Mouse (Mus musculus) macrophage (primary cell): ENCODE data around the gene Vezt. TPM values are rescaled to one million over a fixed set of nuclear protein-coding genes. Genes with fewer than 3 reads are reported as not detected.

Source experiments
- H3K27ac ChIP-seq: fragments of 350-480 bp; formaldehyde crosslinking; 2 replicates; pipeline ENCODE4 v1.9.0; 2021
- H3K36me3 ChIP-seq: fragments of 350-480 bp; formaldehyde crosslinking; 2 replicates; pipeline ENCODE4 v1.9.0; 2021; ENCODE audit errors: inconsistent target
- H3K4me3 ChIP-seq: fragments of 350-480 bp; formaldehyde crosslinking; 2 replicates; pipeline ENCODE4 v1.9.0; 2021; ENCODE audit errors: inconsistent target
- H3K79me2 ChIP-seq: fragments of 350-480 bp; formaldehyde crosslinking; 2 replicates; pipeline ENCODE4 v1.9.0; 2021; ENCODE audit errors: inconsistent target
- WGBS: methylation state at CpG from one replicate; pipeline ENCODE4 v1.1.7; 2026; ENCODE audit warnings: inconsistent platforms; ENCODE audit not compliant: missing documents; 5-methylcytosine and 5-hydroxymethylcytosine counted together
- polyA plus RNA-seq: library from polyadenylated mRNA; stranded (reverse); fragments of 250-400 nt; gene quantifications from 3 replicates; pipeline ENCODE4 v1.2.4, GENCODE M21; 2018; ENCODE audit warnings: inconsistent platforms

The Vezt gene
- polyA plus RNA-seq, 1 experiment from 2014 or later, result 11.2 TPM

DNA sequence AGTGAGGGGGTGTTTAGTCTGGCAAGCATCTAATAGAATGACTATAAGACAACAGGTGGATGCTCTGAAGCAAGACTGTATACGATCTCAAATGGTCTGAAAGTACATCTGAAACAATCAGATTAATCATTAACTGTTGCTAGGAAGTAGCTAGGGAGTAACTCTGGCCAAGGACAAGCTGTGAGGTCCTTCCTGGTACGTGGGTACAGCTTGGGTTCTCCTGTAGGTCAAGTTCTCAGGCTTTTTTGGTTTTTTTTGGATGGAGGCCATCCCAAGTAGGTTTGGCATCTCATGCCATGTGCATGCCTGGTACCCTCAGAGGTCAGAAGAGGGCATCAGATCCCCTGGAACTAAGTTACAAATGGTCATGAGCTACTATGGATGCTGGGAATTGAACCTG is 136.3 kb downstream of the Vezt start:
- H3K27ac ChIP-seq, result no peak overlapping the region
- H3K79me2 ChIP-seq, result no peaks in the 10 kb centered on the region
- no peaks in the 10 kb centered on the region for H3K36me3 ChIP-seq
- 68% methylated on average over 2 of the region's 2 CpGs for WGBS
- no peak overlapping the region for H3K4me3 ChIP-seq

DNA sequence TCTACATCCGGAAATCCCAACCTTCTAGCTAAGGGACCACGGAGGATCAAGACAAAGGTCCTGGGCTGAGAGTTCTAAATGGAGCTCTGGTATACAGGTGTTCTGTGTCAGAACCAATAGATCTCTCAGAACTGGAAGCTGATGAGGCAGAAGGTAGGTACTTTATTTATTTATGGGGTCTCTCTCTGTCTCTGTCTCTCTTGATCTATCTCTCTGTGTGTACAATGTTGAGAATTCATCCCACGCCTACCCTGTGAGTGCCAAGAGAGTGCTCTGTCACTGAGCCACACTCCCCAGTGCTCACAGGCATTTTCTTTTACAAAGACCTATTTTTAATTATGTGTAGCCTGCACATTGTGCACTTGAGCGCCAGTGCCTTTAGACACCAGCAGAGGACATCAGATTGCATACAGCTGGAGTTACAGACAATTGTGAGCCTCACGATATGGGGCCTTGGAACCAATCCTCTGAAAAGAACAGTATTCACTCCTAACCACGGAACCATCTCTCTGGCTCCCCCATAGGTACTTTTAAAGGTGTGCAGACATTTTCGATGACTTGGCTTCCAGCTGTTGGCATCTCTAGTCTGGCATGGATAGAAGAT is 138.5 kb downstream of the Vezt start, which contains the start of gene Metap2:
Metap2 (minus strand) TSS at position 51 of the 604 bp plus-strand sequence.
- 78% methylated on average over 7 of the region's 7 CpGs for WGBS
- Histone ChIP-seq H3K36me3 (no peaks in the 10 kb centered on the region), H3K79me2 (no peaks in the 10 kb centered on the region), H3K4me3 (no peak within 1 kb of the TSS), H3K27ac (no peak within 1 kb of the TSS)

DNA sequence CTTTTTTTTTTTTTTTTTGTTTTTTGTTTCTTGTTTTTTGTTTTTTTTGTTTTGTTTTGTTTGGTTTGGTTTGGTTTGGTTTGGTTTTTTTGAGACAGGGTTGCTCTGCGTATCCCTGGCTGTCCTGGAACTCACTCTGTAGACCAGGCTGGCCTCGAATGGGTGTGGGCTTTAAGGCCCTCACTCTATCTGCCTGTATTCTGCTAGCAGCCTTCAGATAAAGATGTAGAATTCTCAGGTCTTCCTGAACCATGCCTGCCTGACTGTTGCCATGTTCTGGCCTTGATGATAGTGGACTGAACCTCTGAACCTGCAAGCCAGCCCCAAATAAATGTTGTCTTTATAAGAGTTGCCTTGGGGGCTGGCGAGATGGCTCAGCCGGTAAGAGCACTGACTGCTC is 143.1 kb downstream of the Vezt start:
- 96% methylated on average over 4 of the region's 4 CpGs for WGBS
- no peak overlapping the region for H3K27ac ChIP-seq
- peaks cover 23% of the 10 kb centered on the region for H3K79me2 ChIP-seq
- no peaks in the 10 kb centered on the region for H3K36me3 ChIP-seq
- no peak overlapping the region for H3K4me3 ChIP-seq

DNA sequence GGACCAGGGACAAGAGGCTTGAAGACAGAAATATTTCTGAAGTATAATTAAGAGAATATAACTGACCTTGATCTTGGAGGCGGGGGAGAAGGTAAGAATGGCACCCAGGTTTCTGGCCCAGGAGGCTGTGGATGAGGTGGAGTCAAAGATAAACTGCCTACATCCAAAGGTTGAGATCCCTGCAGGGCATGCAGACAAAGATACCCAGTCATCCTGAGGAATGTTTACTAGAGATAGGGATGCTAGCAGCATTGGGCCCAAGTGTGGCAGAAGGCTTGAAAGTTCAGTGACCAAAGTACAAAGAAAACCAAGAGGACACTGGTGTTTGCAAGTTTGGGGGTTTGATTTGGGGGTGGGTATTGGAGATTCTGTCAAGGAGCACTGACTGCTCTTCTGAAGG is 144.6 kb downstream of the Vezt start:
- H3K27ac ChIP-seq, result no peak overlapping the region
- peaks cover 38% of the 10 kb centered on the region for H3K79me2 ChIP-seq
- no peak overlapping the region for H3K4me3 ChIP-seq
- WGBS, result 100% methylated on average over 1 of the region's 1 CpGs
- no peaks in the 10 kb centered on the region for H3K36me3 ChIP-seq

DNA sequence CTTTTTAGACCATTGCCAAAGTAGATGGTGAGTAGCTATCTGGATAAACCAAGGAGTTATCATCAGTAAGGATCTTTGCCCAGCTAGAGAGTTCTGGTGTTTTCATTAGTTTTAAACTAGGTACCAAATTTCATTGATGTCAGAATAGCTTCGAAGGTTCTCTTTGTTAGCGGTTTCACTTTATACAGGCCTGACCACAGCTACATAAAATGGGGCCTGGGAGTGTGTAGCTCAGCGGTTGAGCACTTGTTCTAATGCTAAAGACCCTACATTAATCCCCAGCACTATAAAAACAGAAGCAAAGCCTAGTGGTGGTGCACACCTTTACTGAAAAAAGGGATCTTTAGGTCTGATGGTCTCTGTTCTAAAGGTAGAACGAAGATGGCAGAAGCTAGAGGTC is 145.1 kb downstream of the Vezt start:
- Histone ChIP-seq H3K27ac (no peak overlapping the region), H3K4me3 (0 out of 2 replicates have a peak overlapping the region, but pooled peaks have one; percentile 95), H3K79me2 (peaks cover 43% of the 10 kb centered on the region), H3K36me3 (no peaks in the 10 kb centered on the region)
- 89% methylated on average over 4 of the region's 4 CpGs for WGBS

DNA sequence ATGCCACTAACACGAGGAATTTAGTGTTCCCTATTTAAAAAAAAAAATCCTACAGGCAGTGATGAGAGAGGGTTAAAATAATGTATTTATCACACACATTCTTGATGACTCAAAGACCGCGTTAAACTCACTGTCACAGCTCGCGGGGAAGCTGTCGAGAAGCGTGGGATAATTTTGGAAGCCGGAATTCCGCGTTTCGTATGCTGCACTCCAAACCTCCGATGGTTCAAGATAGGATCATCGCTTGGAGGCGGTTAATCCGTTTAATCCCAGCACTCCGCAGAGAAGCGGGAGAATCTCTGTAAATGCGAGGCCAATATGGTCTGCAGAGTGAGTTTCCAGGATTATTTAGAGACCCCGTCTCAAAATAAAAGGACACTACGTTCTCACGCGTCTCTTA is 145.6 kb downstream of the Vezt start:
- H3K27ac ChIP-seq, result peak overlapping the region; percentile 78; the same call in 1 of the 2 replicates
- 11% methylated on average over 22 of the region's 22 CpGs for WGBS
- H3K4me3 ChIP-seq, result peak overlapping the region; percentile 95
- no peaks in the 10 kb centered on the region for H3K36me3 ChIP-seq
- H3K79me2 ChIP-seq, result peaks cover 49% of the 10 kb centered on the region

DNA sequence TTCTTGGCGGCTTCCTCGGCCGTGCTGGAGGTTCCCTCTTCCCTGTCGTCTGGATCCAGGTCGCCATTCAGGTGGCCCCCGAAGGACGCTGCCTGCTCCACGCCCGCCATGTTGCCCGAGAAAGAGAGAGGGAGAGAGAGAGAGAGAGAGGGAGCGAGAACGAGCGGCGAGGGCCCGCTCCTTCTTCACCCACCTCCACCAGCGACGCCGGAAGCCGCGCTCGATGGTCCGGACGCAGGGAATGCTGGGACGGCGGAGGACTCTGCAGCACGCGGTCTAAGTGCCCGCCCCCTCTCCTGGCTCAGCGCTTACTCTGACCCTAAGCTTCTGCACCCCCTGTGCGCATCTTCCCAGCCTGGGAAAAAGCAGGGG is 146.1 kb downstream of the Vezt start:
- WGBS, result 0% methylated on average over 16 of the region's 30 CpGs
- H3K36me3 ChIP-seq, result no peaks in the 10 kb centered on the region
- peak overlapping the region; percentile 95 for H3K4me3 ChIP-seq
- peak overlapping the region; percentile 78 for H3K27ac ChIP-seq
- H3K79me2 ChIP-seq, result peaks cover 53% of the 10 kb centered on the region

Other genes starting within 250 kb of the Vezt start
- 0.08 TPM in 1 of 3 replicates, not detected in the others for gene Usp44, start 204.3 kb downstream of the Vezt start, polyA plus RNA-seq
- 144 to 314 TPM (median 269 TPM) in 3 replicates for gene Metap2, start 138.7 kb downstream of the Vezt start, polyA plus RNA-seq
- gene Fgd6, start 184 bp upstream of the Vezt start, polyA plus RNA-seq, result 10.3 to 11.7 TPM (median 10.9 TPM) in 3 replicates
- 6.8 to 10.5 TPM (median 7.9 TPM) in 3 replicates for gene Nr2c1, start 112.2 kb upstream of the Vezt start, polyA plus RNA-seq
- gene Ndufa12, start 162.9 kb upstream of the Vezt start, polyA plus RNA-seq, result 111 to 315 TPM (median 226 TPM) in 3 replicates